Mouse (Mus musculus): ENCODE measurements around the gene Tex14. TPM values are rescaled to one million over a fixed set of nuclear protein-coding genes. Genes with fewer than 3 reads are reported as not detected.
"Not testable (repeated sequence)": the region's sequence is repeated elsewhere in the genome, so short reads cannot be mapped to it uniquely, and the experiment has no call there.

The Tex14 gene
- polyA plus RNA-seq (2012; rRNA removed) = 0.15 and 0.34 TPM in 2 replicates

GRCm38 (mm10) chr11:87404876-87405275 lies at the start of gene Tex14, which contains the start of gene Rad51c:
Gene Tex14 (plus strand): TSS chr11:87405065.
Gene Rad51c (minus strand): TSS chr11:87404954.
- no peak for DNase-seq (ENCODE audit: extremely low spot score in 1 of 2, low spot score in 1 of 2)

- peak in 1 of 2 experiments; percentile 40 for DNase-seq (ENCODE audit: extremely low spot score in 1 of 2, low spot score in 1 of 2)
Observed at GRCm38 (mm10) chr11:87357317-87358300, 47.3 kb upstream of the Tex14 start.

- DNase-seq (ENCODE audit: extremely low spot score in 1 of 2, low spot score in 1 of 2) = peak; percentile 73 to 83
Observed at GRCm38 (mm10) chr11:87358331-87359261, 46.3 kb upstream of the Tex14 start, which contains the start of gene Ppm1e. Gene Ppm1e (minus strand): TSS chr11:87359023.

- no peak for DNase-seq (ENCODE audit: extremely low spot score in 1 of 2, low spot score in 1 of 2)
Observed at GRCm38 (mm10) chr11:87359262-87359612, 45.6 kb upstream of the Tex14 start.

- no peak for DNase-seq (ENCODE audit: extremely low spot score in 1 of 2, low spot score in 1 of 2)
Observed at GRCm38 (mm10) chr11:87365120-87365519, 39.7 kb upstream of the Tex14 start.

GRCm38 (mm10) chr11:87367061-87367460 lies 37.8 kb upstream of the Tex14 start:
- DNase-seq (ENCODE audit: extremely low spot score in 1 of 2, low spot score in 1 of 2) = no peak

- no peak for DNase-seq (ENCODE audit: extremely low spot score in 1 of 2, low spot score in 1 of 2)
Observed at GRCm38 (mm10) chr11:87367865-87368580, 36.8 kb upstream of the Tex14 start.

GRCm38 (mm10) chr11:87384551-87384950 lies 20.3 kb upstream of the Tex14 start:
- DNase-seq (ENCODE audit: extremely low spot score in 1 of 2, low spot score in 1 of 2) = no peak

GRCm38 (mm10) chr11:87385676-87386075 lies 19.2 kb upstream of the Tex14 start:
- peak in 1 of 2 experiments; percentile 37 for DNase-seq (ENCODE audit: extremely low spot score in 1 of 2, low spot score in 1 of 2)

- peak in 1 of 2 experiments; percentile 67 for DNase-seq (ENCODE audit: extremely low spot score in 1 of 2, low spot score in 1 of 2)
Observed at GRCm38 (mm10) chr11:87393855-87394254, 11.0 kb upstream of the Tex14 start.

- no peak for DNase-seq (ENCODE audit: extremely low spot score in 1 of 2, low spot score in 1 of 2)
Observed at GRCm38 (mm10) chr11:87398402-87398801, 6.5 kb upstream of the Tex14 start.

- peak; percentile 83 to 97 for DNase-seq (ENCODE audit: extremely low spot score in 1 of 2, low spot score in 1 of 2)
Observed at GRCm38 (mm10) chr11:87404111-87404853, 583 bp upstream of the Tex14 start.

- not testable (repeated sequence) for DNase-seq (ENCODE audit: extremely low spot score in 1 of 2, low spot score in 1 of 2)
Observed at GRCm38 (mm10) chr11:87413412-87413811, 8.5 kb downstream of the Tex14 start.

GRCm38 (mm10) chr11:87416120-87416519 lies 11.3 kb downstream of the Tex14 start:
- DNase-seq (ENCODE audit: extremely low spot score in 1 of 2, low spot score in 1 of 2) = no peak

- DNase-seq (ENCODE audit: extremely low spot score in 1 of 2, low spot score in 1 of 2) = no peak
Observed at GRCm38 (mm10) chr11:87420861-87421260, 16.0 kb downstream of the Tex14 start.

- DNase-seq (ENCODE audit: extremely low spot score in 1 of 2, low spot score in 1 of 2) = peak in 1 of 2 experiments; percentile 30
Observed at GRCm38 (mm10) chr11:87421760-87422201, 16.9 kb downstream of the Tex14 start.

- DNase-seq (ENCODE audit: extremely low spot score in 1 of 2, low spot score in 1 of 2) = peak; percentile 93 to 95
Observed at GRCm38 (mm10) chr11:87422511-87423340, 17.9 kb downstream of the Tex14 start.

GRCm38 (mm10) chr11:87423551-87424325 lies 18.9 kb downstream of the Tex14 start:
- DNase-seq (ENCODE audit: extremely low spot score in 1 of 2, low spot score in 1 of 2) = no peak

Measured in frontal cortex, adult 2 months (tissue).